Mouse (Mus musculus) cerebellum, adult 2 months (tissue): ENCODE measurements at regions not wholly inside any gene's neighbourhood (a gene's known extent, or its start where the extent isn't known, plus 50 kb on each side); places are given as distances from the start of the nearest gene placed in this dataset.

Experiments used
- DNase-seq, 2 experiments: peaks; one replicate each; pipeline ENCODE4 v3.0.0; 2021
- H3K27ac ChIP-seq: fragments of 200-500 bp; 2 replicates; pipeline ENCODE4 v1.5.1; 2012; ENCODE audit warnings: low read length, control low read depth, inconsistent platforms; ENCODE audit not compliant: insufficient read depth
- H3K27me3 ChIP-seq: fragments of 200-500 bp; 2 replicates; pipeline ENCODE4 v1.6.1; 2012; ENCODE audit warnings: inconsistent platforms, mild to moderate bottlenecking, low read length, moderate library complexity; ENCODE audit not compliant: control insufficient read depth, insufficient read depth
- H3K4me1 ChIP-seq: fragments of 200-500 bp; 2 replicates; pipeline ENCODE4 v1.6.1; 2011; ENCODE audit warnings: low read length; ENCODE audit not compliant: control insufficient read depth, insufficient read depth
- H3K4me3 ChIP-seq: fragments of 200-500 bp; replicated peaks from 2 replicates; pipeline ENCODE3; 2011; ENCODE audit warnings: mild to moderate bottlenecking, low read depth, low read length, control low read depth; ENCODE audit not compliant: insufficient read depth
- CTCF ChIP-seq: fragments of 200-500 bp; IDR thresholded peaks from 2 replicates; pipeline ENCODE4 v1.5.1; 2011; ENCODE audit warnings: low read depth, mild to moderate bottlenecking, control low read depth, low read length, moderate library complexity, borderline replicate concordance; ENCODE audit not compliant: insufficient read depth
- POLR2A ChIP-seq: fragments of 200-500 bp; IDR thresholded peaks from 2 replicates; pipeline ENCODE4 v1.6.1; 2011; ENCODE audit warnings: low read length, control low read depth, borderline replicate concordance; ENCODE audit not compliant: insufficient read depth
- WGBS: fragments of 180-500 bp; shearing (Covaris S2); methylation state at CpG from one replicate; pipeline ENCODE4 v1.1.7; 2018; 5-methylcytosine and 5-hydroxymethylcytosine counted together

DNA sequence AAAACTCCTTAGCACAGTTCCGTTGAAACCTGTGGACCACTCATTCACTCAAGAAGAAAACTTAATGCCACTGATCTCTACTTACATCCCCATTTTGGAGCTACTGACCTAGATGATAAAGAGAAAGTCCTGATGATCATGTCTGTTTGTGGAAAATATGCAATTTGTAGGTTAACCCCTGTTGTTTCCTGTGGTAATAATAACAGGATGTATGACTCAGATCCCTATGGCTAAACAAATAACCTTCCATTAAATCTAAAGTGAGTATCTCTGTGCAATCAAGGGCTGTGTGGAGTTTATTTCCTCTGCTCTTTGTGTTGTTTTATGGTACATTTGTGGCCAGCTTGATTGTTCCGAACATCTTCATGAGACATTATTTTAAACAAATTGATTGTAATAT lies 711.1 kb downstream of the Car8 start:
- WGBS = 88% methylated on average over 2 of the region's 2 CpGs
- no peaks in the 10 kb centered on the region for H3K27me3 ChIP-seq
- H3K27ac ChIP-seq = no peak overlapping the region
- DNase-seq = no peak
- H3K4me3 ChIP-seq = no peak overlapping the region
- no peaks in the 10 kb centered on the region for H3K4me1 ChIP-seq
- TF ChIP-seq POLR2A (no peak), CTCF (no peak)

DNA sequence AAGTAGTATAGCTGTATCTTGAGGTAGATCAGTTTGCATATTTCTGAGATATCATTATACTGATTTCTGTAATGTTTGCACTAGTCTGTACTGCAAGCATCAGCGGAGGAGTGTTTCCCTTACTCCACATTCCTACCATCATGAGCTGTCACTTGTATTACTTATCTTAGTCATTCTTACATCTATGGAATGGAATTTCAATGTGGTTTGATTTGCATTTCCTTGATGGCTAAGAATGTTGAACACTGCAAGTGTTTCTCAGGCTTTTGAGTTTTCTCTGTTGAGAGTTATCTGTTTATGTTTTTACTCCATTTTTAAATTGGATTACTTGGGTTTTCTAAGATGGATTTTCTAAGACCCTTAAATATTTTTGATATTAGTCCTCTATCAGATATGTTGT lies 725.8 kb downstream of the Car8 start:
- no peak overlapping the region for H3K27ac ChIP-seq
- no peak overlapping the region for H3K4me3 ChIP-seq
- no peak for DNase-seq
- WGBS = 89% methylated on average over 1 of the region's 1 CpGs
- H3K4me1 ChIP-seq = no peaks in the 10 kb centered on the region
- H3K27me3 ChIP-seq = no peaks in the 10 kb centered on the region
- no peak for TF ChIP-seq POLR2A
- TF ChIP-seq CTCF = no peak

DNA sequence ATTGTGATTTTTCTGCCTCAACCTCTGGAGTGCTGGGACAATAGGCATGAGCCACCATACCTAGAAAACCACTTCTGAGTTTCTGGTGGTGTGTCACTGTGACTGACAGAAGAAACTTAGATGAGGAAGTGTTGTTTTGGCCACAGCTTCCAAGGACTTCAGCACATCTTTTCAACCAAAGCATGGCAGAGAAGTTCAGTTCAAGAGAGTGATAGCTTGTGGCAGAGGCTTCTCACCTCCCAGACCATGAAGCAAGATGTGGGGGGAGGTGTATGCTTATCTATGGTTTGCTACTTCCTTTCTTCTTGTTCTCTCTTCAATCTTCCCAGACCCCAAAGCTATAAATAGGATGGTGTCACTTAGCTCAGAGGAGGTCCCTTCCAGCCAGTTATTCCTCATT lies 753.3 kb downstream of the Car8 start:
- Histone ChIP-seq H3K27ac (no peak overlapping the region), H3K27me3 (no peaks in the 10 kb centered on the region), H3K4me3 (no peak overlapping the region), H3K4me1 (no peaks in the 10 kb centered on the region)
- no peak for TF ChIP-seq CTCF
- no peak for TF ChIP-seq POLR2A
- DNase-seq = no peak

DNA sequence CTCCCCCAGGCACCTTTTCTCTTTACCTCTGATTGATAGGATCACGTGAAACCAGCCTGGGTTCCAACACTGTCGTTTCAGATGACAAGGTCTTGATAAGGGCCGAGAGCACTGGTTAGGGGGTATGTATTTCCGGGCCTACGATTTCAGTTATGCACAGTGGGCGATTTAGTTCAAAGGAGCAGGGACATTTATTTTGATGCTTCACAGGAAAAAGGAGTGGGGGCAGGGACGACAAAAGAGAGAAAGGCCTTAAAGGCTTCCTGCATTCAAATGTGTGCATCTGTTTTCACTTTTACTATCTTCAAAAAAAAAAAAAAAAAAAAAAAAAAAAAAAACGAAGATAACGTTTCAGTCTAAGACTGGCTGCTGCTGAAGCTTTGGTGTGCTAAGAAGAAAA lies 783.7 kb downstream of the Car8 start:
- 12% methylated on average over 9 of the region's 9 CpGs for WGBS
- TF ChIP-seq CTCF (no peak), POLR2A (no peak)
- Histone ChIP-seq H3K4me1 (no peaks in the 10 kb centered on the region), H3K27ac (no peak overlapping the region), H3K27me3 (no peaks in the 10 kb centered on the region), H3K4me3 (no peak overlapping the region)
- no peak for DNase-seq

DNA sequence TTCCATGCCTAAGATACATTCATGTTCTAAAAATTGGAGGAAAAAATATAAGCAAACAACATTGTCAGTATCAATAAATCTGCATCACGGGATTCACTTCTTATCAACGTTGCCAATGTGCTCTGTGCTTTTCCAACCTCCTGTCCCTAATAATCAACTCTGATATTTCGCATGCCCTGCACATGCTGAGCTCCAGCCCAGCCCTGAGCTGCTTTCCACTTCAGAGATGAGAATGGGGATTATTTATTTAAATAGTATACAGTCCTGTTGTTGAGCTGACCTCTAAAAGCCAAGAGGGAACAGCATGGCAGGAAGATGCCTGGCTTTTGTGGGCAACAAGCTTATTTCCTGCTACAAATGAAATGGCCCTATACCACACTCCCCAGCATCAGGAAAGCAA lies 786.2 kb downstream of the Car8 start:
- no peak overlapping the region for H3K27ac ChIP-seq
- no peak overlapping the region for H3K4me3 ChIP-seq
- 58% methylated on average over 3 of the region's 3 CpGs for WGBS
- H3K4me1 ChIP-seq = no peaks in the 10 kb centered on the region
- TF ChIP-seq CTCF (no peak), POLR2A (no peak)
- no peaks in the 10 kb centered on the region for H3K27me3 ChIP-seq
- DNase-seq = no peak

DNA sequence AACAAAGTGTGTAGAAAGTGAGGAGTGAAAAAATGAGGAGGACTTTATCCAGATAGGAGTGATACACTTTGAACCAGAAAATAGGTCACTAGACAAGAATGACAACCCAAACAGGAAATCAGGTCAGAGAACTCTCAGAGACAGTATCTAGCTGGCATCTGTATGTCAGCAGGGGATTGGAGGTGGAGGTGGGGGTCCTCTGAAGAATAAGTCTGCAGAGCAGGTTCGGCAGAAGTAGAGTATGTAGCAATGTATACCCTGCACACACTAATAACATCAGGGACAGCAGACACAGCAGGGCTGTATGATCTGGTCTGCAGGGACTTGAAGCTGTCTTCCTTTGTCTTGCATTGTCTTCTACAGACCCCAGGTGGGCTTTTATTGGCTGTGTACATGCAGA lies 787.9 kb downstream of the Car8 start:
- no peak for DNase-seq
- H3K27ac ChIP-seq = no peak overlapping the region
- H3K4me3 ChIP-seq = no peak overlapping the region
- H3K4me1 ChIP-seq = no peaks in the 10 kb centered on the region
- WGBS = 16% methylated on average over 1 of the region's 1 CpGs
- H3K27me3 ChIP-seq = no peaks in the 10 kb centered on the region
- TF ChIP-seq POLR2A (no peak), CTCF (no peak)

DNA sequence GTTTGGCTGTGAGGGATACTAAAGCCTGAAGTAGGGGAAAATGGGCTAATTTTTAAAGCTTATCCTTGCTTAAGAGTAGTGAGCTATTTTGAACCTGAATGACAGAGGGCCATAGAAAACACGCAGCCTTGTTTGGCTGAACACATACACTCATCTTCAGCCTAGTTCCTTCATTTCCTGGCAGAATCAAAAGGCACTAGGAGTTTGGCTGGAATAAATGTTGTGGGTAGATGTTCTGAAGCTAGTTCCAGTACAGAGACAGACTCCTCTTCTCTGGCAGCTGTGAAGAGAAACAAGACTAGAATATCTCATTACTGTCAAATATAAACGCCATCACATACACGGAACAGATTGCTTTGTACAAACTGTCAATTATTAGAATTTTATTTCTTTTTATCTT lies 809.5 kb downstream of the Car8 start:
- H3K27ac ChIP-seq = no peak overlapping the region
- no peaks in the 10 kb centered on the region for H3K27me3 ChIP-seq
- no peak overlapping the region for H3K4me3 ChIP-seq
- WGBS = 78% methylated on average over 3 of the region's 3 CpGs
- TF ChIP-seq POLR2A = no peak
- no peak for TF ChIP-seq CTCF
- DNase-seq = no peak
- H3K4me1 ChIP-seq = no peaks in the 10 kb centered on the region

DNA sequence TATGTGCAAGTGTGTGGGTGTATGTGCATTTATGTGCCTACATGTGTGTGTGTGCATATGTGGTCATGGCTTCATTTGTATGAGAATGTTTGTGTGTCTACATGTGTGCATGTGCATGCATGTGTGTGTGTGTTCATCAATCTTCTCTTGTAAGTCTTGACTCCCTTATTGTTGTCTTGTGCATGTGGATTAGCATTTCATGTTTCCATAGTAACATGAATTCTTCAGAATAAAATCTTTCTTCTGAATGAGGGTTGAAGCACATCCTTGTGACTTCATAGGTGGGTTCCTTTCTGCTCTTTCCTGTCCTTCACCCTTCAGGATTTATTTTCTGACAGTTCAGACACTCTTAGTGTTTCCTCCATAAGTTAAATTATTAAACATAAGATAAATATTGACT lies 814.8 kb downstream of the Car8 start:
- H3K27me3 ChIP-seq = no peaks in the 10 kb centered on the region
- DNase-seq = no peak
- no peaks in the 10 kb centered on the region for H3K4me1 ChIP-seq
- no peak overlapping the region for H3K4me3 ChIP-seq
- H3K27ac ChIP-seq = no peak overlapping the region
- TF ChIP-seq CTCF (no peak), POLR2A (no peak)

DNA sequence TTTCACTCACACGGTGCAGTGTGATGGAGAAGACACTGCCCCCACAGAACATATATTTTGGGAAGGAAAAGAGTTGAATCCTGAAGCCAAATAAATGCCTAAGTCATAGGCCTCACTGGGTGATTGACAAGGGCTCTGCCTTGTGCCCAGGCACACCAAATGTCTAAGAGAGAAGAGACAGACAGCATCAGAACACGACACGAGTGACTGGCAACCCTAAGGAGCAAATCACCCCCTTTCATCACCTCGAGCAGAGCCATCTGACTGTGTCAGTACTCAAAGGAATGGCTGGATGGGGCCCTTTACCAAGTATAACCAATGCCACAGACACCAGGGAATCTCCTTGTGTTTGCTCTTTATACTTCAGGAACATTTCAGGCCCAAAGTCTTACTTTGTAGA lies 815.6 kb downstream of the Car8 start:
- Histone ChIP-seq H3K27ac (no peak overlapping the region), H3K4me1 (no peaks in the 10 kb centered on the region), H3K4me3 (no peak overlapping the region), H3K27me3 (no peaks in the 10 kb centered on the region)
- WGBS = 67% methylated on average over 4 of the region's 4 CpGs
- TF ChIP-seq CTCF (no peak), POLR2A (no peak)
- no peak for DNase-seq
